Mouse (Mus musculus): ENCODE results near the gene Pex7.

- TF ChIP-seq CTCF (IDR thresholded peaks at IDR 0.05; ENCODE audit: low read depth, low read length) (no peak), POLR2A (IDR thresholded peaks at IDR 0.05; ENCODE audit: borderline replicate concordance, low read depth, low read length) (no peak)
Measured at GRCm38 (mm10) chr10:19935295-19935623, 27.8 kb upstream of the Pex7 start.
